Mouse (Mus musculus): ENCODE results near the gene Gfra4. TPM values are rescaled to one million over a fixed set of nuclear protein-coding genes. Genes with fewer than 3 reads are reported as not detected.

The Gfra4 gene
- polyA plus RNA-seq, 1 experiment = 58.3 TPM

- Histone ChIP-seq H3K4me3 (ENCODE audit: control insufficient read depth, low read depth, low read length) (no peak overlapping the region), H3K27me3 (ENCODE audit: control insufficient read depth, insufficient read depth, low read length) (no peaks in the 10 kb centered on the region), H3K27ac (ENCODE audit: control insufficient read depth, insufficient read depth, low read depth, low read length) (no peak overlapping the region), H3K36me3 (ENCODE audit: control insufficient read depth, insufficient read depth, low read length) (no peaks in the 10 kb centered on the region), H3K4me1 (ENCODE audit: control insufficient read depth, insufficient read depth, low read length) (peaks cover 11% of the 10 kb centered on the region)
- TF ChIP-seq POLR2A (IDR thresholded peaks at IDR 0.05; ENCODE audit: control insufficient read depth, low read depth, low read length) = no peak
- no peak for TF ChIP-seq CTCF (IDR thresholded peaks at IDR 0.05; ENCODE audit: control insufficient read depth, insufficient read depth, insufficient replicate concordance, low read depth, low read length)
Observed at GRCm38 (mm10) chr2:131059377-131059776, 16.5 kb upstream of the Gfra4 start.

- Histone ChIP-seq H3K27ac (ENCODE audit: control insufficient read depth, insufficient read depth, low read depth, low read length) (no peak overlapping the region), H3K36me3 (ENCODE audit: control insufficient read depth, insufficient read depth, low read length) (no peaks in the 10 kb centered on the region), H3K4me1 (ENCODE audit: control insufficient read depth, insufficient read depth, low read length) (peaks cover 14% of the 10 kb centered on the region), H3K4me3 (ENCODE audit: control insufficient read depth, low read depth, low read length) (no peak overlapping the region), H3K27me3 (ENCODE audit: control insufficient read depth, insufficient read depth, low read length) (no peaks in the 10 kb centered on the region)
- no peak for TF ChIP-seq POLR2A (IDR thresholded peaks at IDR 0.05; ENCODE audit: control insufficient read depth, low read depth, low read length)
- TF ChIP-seq CTCF (IDR thresholded peaks at IDR 0.05; ENCODE audit: control insufficient read depth, insufficient read depth, insufficient replicate concordance, low read depth, low read length) = no peak
Observed at GRCm38 (mm10) chr2:131058672-131059071, 15.8 kb upstream of the Gfra4 start.

- Histone ChIP-seq H3K36me3 (ENCODE audit: control insufficient read depth, insufficient read depth, low read length) (no peaks in the 10 kb centered on the region), H3K27ac (ENCODE audit: control insufficient read depth, insufficient read depth, low read depth, low read length) (no peak overlapping the region), H3K4me1 (ENCODE audit: control insufficient read depth, insufficient read depth, low read length) (peaks cover 25% of the 10 kb centered on the region), H3K4me3 (ENCODE audit: control insufficient read depth, low read depth, low read length) (no peak overlapping the region), H3K27me3 (ENCODE audit: control insufficient read depth, insufficient read depth, low read length) (no peaks in the 10 kb centered on the region)
- peak; percentile 46; the same call in 1 of the 2 replicates for TF ChIP-seq CTCF (IDR thresholded peaks at IDR 0.05; ENCODE audit: control insufficient read depth, insufficient read depth, insufficient replicate concordance, low read depth, low read length)
- no peak for TF ChIP-seq POLR2A (IDR thresholded peaks at IDR 0.05; ENCODE audit: control insufficient read depth, low read depth, low read length)
Observed at GRCm38 (mm10) chr2:131056191-131056590, 13.3 kb upstream of the Gfra4 start.

- H3K27ac ChIP-seq (ENCODE audit: control insufficient read depth, insufficient read depth, low read depth, low read length) = no peak overlapping the region
- peaks cover 25% of the 10 kb centered on the region for H3K4me1 ChIP-seq (ENCODE audit: control insufficient read depth, insufficient read depth, low read length)
- no peaks in the 10 kb centered on the region for H3K27me3 ChIP-seq (ENCODE audit: control insufficient read depth, insufficient read depth, low read length)
- H3K4me3 ChIP-seq (ENCODE audit: control insufficient read depth, low read depth, low read length) = no peak overlapping the region; the same call in 1 of the 2 replicates
- TF ChIP-seq CTCF (IDR thresholded peaks at IDR 0.05; ENCODE audit: control insufficient read depth, insufficient read depth, insufficient replicate concordance, low read depth, low read length) (peak; percentile 65; the same call in 1 of the 2 replicates), POLR2A (IDR thresholded peaks at IDR 0.05; ENCODE audit: control insufficient read depth, low read depth, low read length) (no peak)
- H3K36me3 ChIP-seq (ENCODE audit: control insufficient read depth, insufficient read depth, low read length) = no peaks in the 10 kb centered on the region
Observed at GRCm38 (mm10) chr2:131055631-131056030, 12.7 kb upstream of the Gfra4 start.

GRCm38 (mm10) chr2:131054646-131055264 is 11.9 kb upstream of the Gfra4 start:
- Histone ChIP-seq H3K27ac (ENCODE audit: control insufficient read depth, insufficient read depth, low read depth, low read length) (no peak overlapping the region), H3K27me3 (ENCODE audit: control insufficient read depth, insufficient read depth, low read length) (no peaks in the 10 kb centered on the region), H3K36me3 (ENCODE audit: control insufficient read depth, insufficient read depth, low read length) (no peaks in the 10 kb centered on the region), H3K4me1 (ENCODE audit: control insufficient read depth, insufficient read depth, low read length) (peaks cover 25% of the 10 kb centered on the region), H3K4me3 (ENCODE audit: control insufficient read depth, low read depth, low read length) (peak overlapping the region; percentile 23)
- TF ChIP-seq POLR2A (IDR thresholded peaks at IDR 0.05; ENCODE audit: control insufficient read depth, low read depth, low read length) (no peak), CTCF (IDR thresholded peaks at IDR 0.05; ENCODE audit: control insufficient read depth, insufficient read depth, insufficient replicate concordance, low read depth, low read length) (no peak)

GRCm38 (mm10) chr2:131053851-131054645 is 11.2 kb upstream of the Gfra4 start:
- Histone ChIP-seq H3K27ac (ENCODE audit: control insufficient read depth, insufficient read depth, low read depth, low read length) (no peak overlapping the region), H3K36me3 (ENCODE audit: control insufficient read depth, insufficient read depth, low read length) (no peaks in the 10 kb centered on the region), H3K27me3 (ENCODE audit: control insufficient read depth, insufficient read depth, low read length) (no peaks in the 10 kb centered on the region), H3K4me3 (ENCODE audit: control insufficient read depth, low read depth, low read length) (peak overlapping the region; percentile 23), H3K4me1 (ENCODE audit: control insufficient read depth, insufficient read depth, low read length) (peaks cover 25% of the 10 kb centered on the region)
- TF ChIP-seq POLR2A (IDR thresholded peaks at IDR 0.05; ENCODE audit: control insufficient read depth, low read depth, low read length) = no peak
- no peak for TF ChIP-seq CTCF (IDR thresholded peaks at IDR 0.05; ENCODE audit: control insufficient read depth, insufficient read depth, insufficient replicate concordance, low read depth, low read length)

GRCm38 (mm10) chr2:131052862-131053418 is 10.1 kb upstream of the Gfra4 start:
- Histone ChIP-seq H3K36me3 (ENCODE audit: control insufficient read depth, insufficient read depth, low read length) (no peaks in the 10 kb centered on the region), H3K4me3 (ENCODE audit: control insufficient read depth, low read depth, low read length) (peak overlapping the region; percentile 69), H3K27ac (ENCODE audit: control insufficient read depth, insufficient read depth, low read depth, low read length) (no peak overlapping the region), H3K27me3 (ENCODE audit: control insufficient read depth, insufficient read depth, low read length) (no peaks in the 10 kb centered on the region), H3K4me1 (ENCODE audit: control insufficient read depth, insufficient read depth, low read length) (peaks cover 25% of the 10 kb centered on the region)
- TF ChIP-seq CTCF (IDR thresholded peaks at IDR 0.05; ENCODE audit: control insufficient read depth, insufficient read depth, insufficient replicate concordance, low read depth, low read length) (no peak), POLR2A (IDR thresholded peaks at IDR 0.05; ENCODE audit: control insufficient read depth, low read depth, low read length) (no peak)

Data from testis, adult 2 months (tissue).